Mouse (Mus musculus): ENCODE results near the gene Spata13.

Spata13 gene

GRCm38 (mm10) chr14:60641120-60641519, 7.3 kb downstream of the Spata13 start:
- DNase-seq: no peak

- no peak for DNase-seq
Measured at GRCm38 (mm10) chr14:60642131-60642530, 8.3 kb downstream of the Spata13 start.

GRCm38 (mm10) chr14:60643098-60643870, 9.5 kb downstream of the Spata13 start:
- no peak for DNase-seq

GRCm38 (mm10) chr14:60646373-60646772, 12.6 kb downstream of the Spata13 start:
- no peak for DNase-seq

- DNase-seq: no peak
Measured at GRCm38 (mm10) chr14:60647885-60648284, 14.1 kb downstream of the Spata13 start.

- DNase-seq: no peak
Measured at GRCm38 (mm10) chr14:60648956-60649355, 15.2 kb downstream of the Spata13 start.

- no peak for DNase-seq
Measured at GRCm38 (mm10) chr14:60653184-60653583, 19.4 kb downstream of the Spata13 start.

GRCm38 (mm10) chr14:60653977-60654376, 20.2 kb downstream of the Spata13 start:
- no peak for DNase-seq

- no peak for DNase-seq
Measured at GRCm38 (mm10) chr14:60654708-60655107, 20.9 kb downstream of the Spata13 start.

- DNase-seq: peak; percentile 38 to 41
Measured at GRCm38 (mm10) chr14:60655941-60656700, 22.3 kb downstream of the Spata13 start.

- DNase-seq: no peak
Measured at GRCm38 (mm10) chr14:60656701-60657085, 22.9 kb downstream of the Spata13 start.

- DNase-seq: no peak
Measured at GRCm38 (mm10) chr14:60657891-60658290, 24.1 kb downstream of the Spata13 start.

GRCm38 (mm10) chr14:60659498-60659897, 25.7 kb downstream of the Spata13 start:
- peak; percentile 23 to 35 for DNase-seq

GRCm38 (mm10) chr14:60660591-60660990, 26.8 kb downstream of the Spata13 start:
- DNase-seq: no peak

- DNase-seq: no peak
Measured at GRCm38 (mm10) chr14:60661281-60661680, 27.5 kb downstream of the Spata13 start.

- DNase-seq: no peak
Measured at GRCm38 (mm10) chr14:60663309-60663940, 29.6 kb downstream of the Spata13 start.

- DNase-seq: no peak
Measured at GRCm38 (mm10) chr14:60664641-60665040, 30.8 kb downstream of the Spata13 start.

- no peak for DNase-seq
Measured at GRCm38 (mm10) chr14:60665263-60665662, 31.5 kb downstream of the Spata13 start.

- DNase-seq: no peak
Measured at GRCm38 (mm10) chr14:60666252-60666651, 32.5 kb downstream of the Spata13 start.

GRCm38 (mm10) chr14:60670191-60670590, 36.4 kb downstream of the Spata13 start:
- DNase-seq: no peak

- no peak for DNase-seq
Measured at GRCm38 (mm10) chr14:60671504-60671903, 37.7 kb downstream of the Spata13 start.

GRCm38 (mm10) chr14:60675697-60676096, 41.9 kb downstream of the Spata13 start:
- no peak for DNase-seq

- no peak for DNase-seq
Measured at GRCm38 (mm10) chr14:60676625-60677314, 43.0 kb downstream of the Spata13 start.

All from cerebellum, postnatal 36 days (tissue).